Mouse (Mus musculus): ENCODE data around the gene Slc41a2. TPM values are rescaled to one million over a fixed set of nuclear protein-coding genes. Genes with fewer than 3 reads are reported as not detected.

The Slc41a2 gene
- polyA plus RNA-seq, 1 experiment, result 11.5 TPM

GRCm38 (mm10) chr10:83337971-83338598 is 403 bp upstream of the Slc41a2 start:
- TF ChIP-seq POLR2A (IDR thresholded peaks at IDR 0.05; ENCODE audit: low read depth, low read length) (no peak), CTCF (IDR thresholded peaks at IDR 0.05; ENCODE audit: extremely low read depth, insufficient read length, insufficient replicate concordance, low read depth, low read length) (no peak)
- Histone ChIP-seq H3K27ac (ENCODE audit: insufficient read depth, low read depth, low read length) (peak overlapping the region; percentile 97), H3K4me1 (ENCODE audit: control insufficient read depth, insufficient read depth, insufficient read length, low read length) (peaks cover 3% of the 10 kb centered on the region; the same call in 1 of the 2 replicates), H3K36me3 (ENCODE audit: control insufficient read depth, insufficient read depth, low read length) (no peaks in the 10 kb centered on the region), H3K27me3 (ENCODE audit: control insufficient read depth, insufficient read depth, low read length) (no peaks in the 10 kb centered on the region; the same call in 1 of the 2 replicates), H3K4me3 (ENCODE audit: low read depth, low read length) (peak overlapping the region; percentile 89)
- 43% methylated on average over 9 of the region's 9 CpGs for WGBS

- H3K4me1 ChIP-seq (ENCODE audit: control insufficient read depth, insufficient read depth, insufficient read length, low read length), result no peaks in the 10 kb centered on the region; the same call in 1 of the 2 replicates
- no peak overlapping the region for H3K27ac ChIP-seq (ENCODE audit: insufficient read depth, low read depth, low read length)
- H3K36me3 ChIP-seq (ENCODE audit: control insufficient read depth, insufficient read depth, low read length), result no peaks in the 10 kb centered on the region
- no peak for TF ChIP-seq CTCF (IDR thresholded peaks at IDR 0.05; ENCODE audit: extremely low read depth, insufficient read length, insufficient replicate concordance, low read depth, low read length)
- TF ChIP-seq POLR2A (IDR thresholded peaks at IDR 0.05; ENCODE audit: low read depth, low read length), result no peak
- H3K4me3 ChIP-seq (ENCODE audit: low read depth, low read length), result no peak overlapping the region
- no peaks in the 10 kb centered on the region; the same call in 1 of the 2 replicates for H3K27me3 ChIP-seq (ENCODE audit: control insufficient read depth, insufficient read depth, low read length)
- 41% methylated on average over 7 of the region's 7 CpGs for WGBS
Observed at GRCm38 (mm10) chr10:83336336-83336735, 1.3 kb downstream of the Slc41a2 start.

GRCm38 (mm10) chr10:83332581-83332980 is 5.1 kb downstream of the Slc41a2 start:
- TF ChIP-seq POLR2A (IDR thresholded peaks at IDR 0.05; ENCODE audit: low read depth, low read length) (no peak), CTCF (IDR thresholded peaks at IDR 0.05; ENCODE audit: extremely low read depth, insufficient read length, insufficient replicate concordance, low read depth, low read length) (no peak)
- 83% methylated on average over 11 of the region's 11 CpGs for WGBS
- H3K27ac ChIP-seq (ENCODE audit: insufficient read depth, low read depth, low read length), result no peak overlapping the region
- H3K36me3 ChIP-seq (ENCODE audit: control insufficient read depth, insufficient read depth, low read length), result no peaks in the 10 kb centered on the region
- no peak overlapping the region for H3K4me3 ChIP-seq (ENCODE audit: low read depth, low read length)
- no peaks in the 10 kb centered on the region; the same call in 1 of the 2 replicates for H3K27me3 ChIP-seq (ENCODE audit: control insufficient read depth, insufficient read depth, low read length)
- H3K4me1 ChIP-seq (ENCODE audit: control insufficient read depth, insufficient read depth, insufficient read length, low read length), result peaks cover 2% of the 10 kb centered on the region; the same call in 1 of the 2 replicates

- WGBS, result 88% methylated on average over 5 of the region's 5 CpGs
- Histone ChIP-seq H3K4me3 (ENCODE audit: low read depth, low read length) (no peak overlapping the region), H3K27me3 (ENCODE audit: control insufficient read depth, insufficient read depth, low read length) (no peaks in the 10 kb centered on the region; the same call in 1 of the 2 replicates), H3K36me3 (ENCODE audit: control insufficient read depth, insufficient read depth, low read length) (no peaks in the 10 kb centered on the region), H3K27ac (ENCODE audit: insufficient read depth, low read depth, low read length) (no peak overlapping the region), H3K4me1 (ENCODE audit: control insufficient read depth, insufficient read depth, insufficient read length, low read length) (peaks cover 2% of the 10 kb centered on the region; the same call in 1 of the 2 replicates)
- TF ChIP-seq CTCF (IDR thresholded peaks at IDR 0.05; ENCODE audit: extremely low read depth, insufficient read length, insufficient replicate concordance, low read depth, low read length), result no peak
Observed at GRCm38 (mm10) chr10:83331811-83332210, 5.9 kb downstream of the Slc41a2 start.

GRCm38 (mm10) chr10:83330336-83330735 is 7.3 kb downstream of the Slc41a2 start:
- Histone ChIP-seq H3K27me3 (ENCODE audit: control insufficient read depth, insufficient read depth, low read length) (no peaks in the 10 kb centered on the region; the same call in 1 of the 2 replicates), H3K4me1 (ENCODE audit: control insufficient read depth, insufficient read depth, insufficient read length, low read length) (peaks cover 4% of the 10 kb centered on the region; the same call in 1 of the 2 replicates), H3K4me3 (ENCODE audit: low read depth, low read length) (no peak overlapping the region), H3K27ac (ENCODE audit: insufficient read depth, low read depth, low read length) (no peak overlapping the region), H3K36me3 (ENCODE audit: control insufficient read depth, insufficient read depth, low read length) (no peaks in the 10 kb centered on the region)
- TF ChIP-seq POLR2A (IDR thresholded peaks at IDR 0.05; ENCODE audit: low read depth, low read length) (no peak), CTCF (IDR thresholded peaks at IDR 0.05; ENCODE audit: extremely low read depth, insufficient read length, insufficient replicate concordance, low read depth, low read length) (no peak)
- WGBS, result 73% methylated on average over 6 of the region's 6 CpGs

GRCm38 (mm10) chr10:83328791-83329190 is 8.9 kb downstream of the Slc41a2 start:
- TF ChIP-seq POLR2A (IDR thresholded peaks at IDR 0.05; ENCODE audit: low read depth, low read length) (no peak), CTCF (IDR thresholded peaks at IDR 0.05; ENCODE audit: extremely low read depth, insufficient read length, insufficient replicate concordance, low read depth, low read length) (no peak)
- Histone ChIP-seq H3K27me3 (ENCODE audit: control insufficient read depth, insufficient read depth, low read length) (no peaks in the 10 kb centered on the region), H3K36me3 (ENCODE audit: control insufficient read depth, insufficient read depth, low read length) (no peaks in the 10 kb centered on the region), H3K27ac (ENCODE audit: insufficient read depth, low read depth, low read length) (no peak overlapping the region), H3K4me1 (ENCODE audit: control insufficient read depth, insufficient read depth, insufficient read length, low read length) (peaks cover 5% of the 10 kb centered on the region; the same call in 1 of the 2 replicates), H3K4me3 (ENCODE audit: low read depth, low read length) (no peak overlapping the region)
- 91% methylated on average over 5 of the region's 5 CpGs for WGBS

GRCm38 (mm10) chr10:83326648-83327285 is 10.9 kb downstream of the Slc41a2 start:
- Histone ChIP-seq H3K27me3 (ENCODE audit: control insufficient read depth, insufficient read depth, low read length) (no peaks in the 10 kb centered on the region), H3K36me3 (ENCODE audit: control insufficient read depth, insufficient read depth, low read length) (no peaks in the 10 kb centered on the region), H3K4me3 (ENCODE audit: low read depth, low read length) (no peak overlapping the region), H3K4me1 (ENCODE audit: control insufficient read depth, insufficient read depth, insufficient read length, low read length) (peaks cover 12% of the 10 kb centered on the region; the same call in 1 of the 2 replicates), H3K27ac (ENCODE audit: insufficient read depth, low read depth, low read length) (no peak overlapping the region)
- 92% methylated on average over 14 of the region's 14 CpGs for WGBS
- no peak for TF ChIP-seq CTCF (IDR thresholded peaks at IDR 0.05; ENCODE audit: extremely low read depth, insufficient read length, insufficient replicate concordance, low read depth, low read length)
- no peak for TF ChIP-seq POLR2A (IDR thresholded peaks at IDR 0.05; ENCODE audit: low read depth, low read length)

All from small intestine, adult 2 months (tissue).